Mouse (Mus musculus) heart, embryonic 15.5 days (tissue): Measurements from ENCODE around the gene Bag2. TPM values are rescaled to one million over a fixed set of nuclear protein-coding genes. Genes with fewer than 3 reads are reported as not detected.

Experiments
- ATAC-seq: fragments of 200-750 bp; cut with Nextera tagmentation; replicated peaks from 2 replicates; pipeline ENCODE4 v1.8.0; 2017; ENCODE audit warnings: low read depth, moderate TSS enrichment; ENCODE audit not compliant: insufficient number of reproducible peaks, insufficient read depth, low FRiP score
- H3K27ac ChIP-seq: fragments of 300-500 bp; sonication (generic); 2 replicates; pipeline ENCODE4 v1.5.1; 2015; ENCODE audit warnings: mild to moderate bottlenecking, inconsistent platforms
- H3K27me3 ChIP-seq: fragments of 300-500 bp; sonication (generic); 2 replicates; pipeline ENCODE4 v1.6.1; 2015; ENCODE audit warnings: inconsistent platforms
- H3K36me3 ChIP-seq: fragments of 300-500 bp; sonication (generic); 2 replicates; pipeline ENCODE4 v1.6.1; 2015; ENCODE audit warnings: mild to moderate bottlenecking, inconsistent platforms
- H3K4me1 ChIP-seq: fragments of 300-500 bp; sonication (generic); replicated peaks from 2 replicates; pipeline ENCODE4 v1.6.1; 2015; ENCODE audit warnings: inconsistent platforms
- H3K4me2 ChIP-seq: fragments of 300-500 bp; sonication (generic); 2 replicates; pipeline ENCODE4 v1.6.1; 2015; ENCODE audit warnings: inconsistent platforms, mild to moderate bottlenecking, moderate library complexity
- H3K4me3 ChIP-seq: fragments of 300-500 bp; sonication (generic); 2 replicates; pipeline ENCODE4 v1.5.1; 2015; ENCODE audit warnings: mild to moderate bottlenecking, inconsistent platforms
- H3K9ac ChIP-seq: fragments of 300-500 bp; sonication (generic); 2 replicates; pipeline ENCODE4 v1.6.1; 2015; ENCODE audit warnings: mild to moderate bottlenecking, inconsistent platforms
- H3K9me3 ChIP-seq: fragments of 300-500 bp; sonication (generic); replicated peaks from 2 replicates; pipeline ENCODE4 v1.6.1; 2016; ENCODE audit warnings: inconsistent platforms
- WGBS: fragments of 180-500 bp; shearing (Covaris S2); methylation state at CpG from one replicate; pipeline ENCODE4 v1.1.7; 2015; ENCODE audit warnings: mixed read lengths; 5-methylcytosine and 5-hydroxymethylcytosine counted together
- polyA plus RNA-seq: library from polyadenylated mRNA; unstranded; fragments of >200 nt; fragmentation: Nextera tagmentation; extraction: Ambion mirVana; gene quantifications from 2 replicates; pipeline ENCODE4 v1.2.1, GENCODE M21; 2015

Bag2 gene
- polyA plus RNA-seq, 1 experiment from 2014 or later = 76.3 TPM

- WGBS = 82% methylated on average over 6 of the region's 6 CpGs
- Histone ChIP-seq H3K36me3 (peaks cover 48% of the 10 kb centered on the region), H3K4me1 (peaks cover 4% of the 10 kb centered on the region), H3K9me3 (no peaks in the 10 kb centered on the region), H3K9ac (no peak overlapping the region), H3K4me2 (no peak overlapping the region), H3K27ac (no peak overlapping the region), H3K4me3 (no peak overlapping the region), H3K27me3 (no peaks in the 10 kb centered on the region)
- ATAC-seq = no peak
Measured at GRCm38 (mm10) chr1:33724516-33724915, 33.1 kb downstream of the Bag2 start.

GRCm38 (mm10) chr1:33721020-33721419 lies 36.6 kb downstream of the Bag2 start:
- 76% methylated on average over 7 of the region's 7 CpGs for WGBS
- no peak overlapping the region for H3K9ac ChIP-seq
- H3K4me1 ChIP-seq = peaks cover 4% of the 10 kb centered on the region
- H3K27me3 ChIP-seq = no peaks in the 10 kb centered on the region
- H3K4me3 ChIP-seq = no peak overlapping the region
- peak overlapping the region; percentile 88 for H3K4me2 ChIP-seq
- H3K27ac ChIP-seq = no peak overlapping the region
- no peak for ATAC-seq
- H3K36me3 ChIP-seq = peaks cover 33% of the 10 kb centered on the region
- H3K9me3 ChIP-seq = no peaks in the 10 kb centered on the region

DNA sequence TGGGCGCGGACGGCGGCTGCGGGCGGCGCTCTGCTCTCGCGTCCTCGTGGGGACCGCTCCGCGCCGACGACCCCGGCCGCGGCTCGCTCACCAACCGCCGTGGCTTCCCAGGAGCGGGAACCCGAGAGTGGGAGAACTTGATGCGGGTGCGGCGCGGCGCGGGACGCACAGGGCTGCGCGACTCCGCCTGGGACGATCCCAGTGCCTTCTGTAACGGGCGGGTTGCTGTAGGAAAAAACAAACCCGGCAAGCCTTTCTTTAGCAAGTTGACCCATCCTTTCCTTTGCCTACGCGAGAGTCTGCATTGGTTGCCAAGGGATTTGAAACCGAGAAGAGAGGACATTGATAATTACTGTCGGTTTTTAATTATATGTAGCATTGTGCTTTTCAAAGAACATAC lies 37.4 kb downstream of the Bag2 start:
- peaks cover 27% of the 10 kb centered on the region for H3K36me3 ChIP-seq
- peak overlapping the region; percentile 85 for H3K27ac ChIP-seq
- H3K4me2 ChIP-seq = peak overlapping the region; percentile 88
- peak; percentile 19; the same call in 1 of the 2 replicates for ATAC-seq
- H3K9me3 ChIP-seq = no peaks in the 10 kb centered on the region
- peak overlapping the region; percentile 89 for H3K9ac ChIP-seq
- no peaks in the 10 kb centered on the region for H3K27me3 ChIP-seq
- peaks cover 4% of the 10 kb centered on the region for H3K4me1 ChIP-seq
- under 1% methylated on average over 39 of the region's 41 CpGs for WGBS
- peak overlapping the region; percentile 92 for H3K4me3 ChIP-seq

- peak within 1 kb of the TSS; percentile 85 for H3K27ac ChIP-seq
- WGBS = under 1% methylated on average over 54 of the region's 54 CpGs
- no peaks in the 10 kb centered on the region for H3K9me3 ChIP-seq
- peak within 1 kb of the TSS; percentile 88 for H3K4me2 ChIP-seq
- no peaks in the 10 kb centered on the region for H3K27me3 ChIP-seq
- peaks cover 4% of the 10 kb centered on the region for H3K4me1 ChIP-seq
- peaks cover 23% of the 10 kb centered on the region for H3K36me3 ChIP-seq
- peak within 1 kb of the TSS; percentile 89 for H3K9ac ChIP-seq
- peak; percentile 88 for ATAC-seq
- peak within 1 kb of the TSS; percentile 92 for H3K4me3 ChIP-seq
Measured at GRCm38 (mm10) chr1:33719733-33720225, 37.8 kb downstream of the Bag2 start, which contains the start of gene Rab23. Rab23 (plus strand) TSS chr1:33719887.

GRCm38 (mm10) chr1:33717636-33718035 lies 40.0 kb downstream of the Bag2 start:
- 85% methylated on average over 1 of the region's 1 CpGs for WGBS
- no peak for ATAC-seq
- Histone ChIP-seq H3K9me3 (no peaks in the 10 kb centered on the region), H3K4me1 (peaks cover 4% of the 10 kb centered on the region), H3K4me3 (no peak overlapping the region), H3K4me2 (no peak overlapping the region), H3K27me3 (no peaks in the 10 kb centered on the region), H3K36me3 (0 out of 2 replicates have a peak, but pooled peaks cover 7% of the 10 kb centered on the region), H3K9ac (no peak overlapping the region), H3K27ac (no peak overlapping the region)

GRCm38 (mm10) chr1:33714796-33715195 lies 42.8 kb downstream of the Bag2 start:
- H3K27me3 ChIP-seq = no peaks in the 10 kb centered on the region
- H3K27ac ChIP-seq = no peak overlapping the region
- H3K36me3 ChIP-seq = no peaks in the 10 kb centered on the region
- 6% methylated on average over 10 of the region's 10 CpGs for WGBS
- peak overlapping the region; percentile 33; the same call in 1 of the 2 replicates for H3K4me2 ChIP-seq
- no peaks in the 10 kb centered on the region for H3K4me1 ChIP-seq
- no peak overlapping the region for H3K9ac ChIP-seq
- no peaks in the 10 kb centered on the region for H3K9me3 ChIP-seq
- no peak overlapping the region for H3K4me3 ChIP-seq
- ATAC-seq = no peak

GRCm38 (mm10) chr1:33712026-33712425 lies 45.6 kb downstream of the Bag2 start:
- Histone ChIP-seq H3K27me3 (no peaks in the 10 kb centered on the region), H3K4me2 (no peak overlapping the region), H3K9ac (no peak overlapping the region), H3K4me3 (no peak overlapping the region), H3K27ac (no peak overlapping the region), H3K4me1 (no peaks in the 10 kb centered on the region), H3K36me3 (no peaks in the 10 kb centered on the region), H3K9me3 (no peaks in the 10 kb centered on the region)
- no peak for ATAC-seq
- 82% methylated on average over 5 of the region's 5 CpGs for WGBS

GRCm38 (mm10) chr1:33709615-33710014 lies 48.0 kb downstream of the Bag2 start:
- H3K9ac ChIP-seq = no peak overlapping the region

GRCm38 (mm10) chr1:33701244-33701643 lies 56.4 kb downstream of the Bag2 start:
- Histone ChIP-seq H3K4me1 (no peaks in the 10 kb centered on the region), H3K4me3 (no peak overlapping the region), H3K36me3 (no peaks in the 10 kb centered on the region), H3K27me3 (no peaks in the 10 kb centered on the region), H3K4me2 (no peak overlapping the region), H3K9ac (no peak overlapping the region), H3K9me3 (no peaks in the 10 kb centered on the region), H3K27ac (no peak overlapping the region)
- ATAC-seq = no peak
- WGBS = 80% methylated on average over 3 of the region's 3 CpGs

More at GRCm38 (mm10) chr1:33709615-33710014, 48.0 kb downstream of the Bag2 start:
- no peaks in the 10 kb centered on the region for H3K27me3 ChIP-seq
- H3K4me2 ChIP-seq = no peak overlapping the region
- no peaks in the 10 kb centered on the region for H3K4me1 ChIP-seq
- no peak for ATAC-seq
- no peaks in the 10 kb centered on the region for H3K36me3 ChIP-seq
- no peaks in the 10 kb centered on the region for H3K9me3 ChIP-seq
- 40% methylated on average over 2 of the region's 2 CpGs for WGBS
- H3K27ac ChIP-seq = no peak overlapping the region
- no peak overlapping the region for H3K4me3 ChIP-seq

DNA sequence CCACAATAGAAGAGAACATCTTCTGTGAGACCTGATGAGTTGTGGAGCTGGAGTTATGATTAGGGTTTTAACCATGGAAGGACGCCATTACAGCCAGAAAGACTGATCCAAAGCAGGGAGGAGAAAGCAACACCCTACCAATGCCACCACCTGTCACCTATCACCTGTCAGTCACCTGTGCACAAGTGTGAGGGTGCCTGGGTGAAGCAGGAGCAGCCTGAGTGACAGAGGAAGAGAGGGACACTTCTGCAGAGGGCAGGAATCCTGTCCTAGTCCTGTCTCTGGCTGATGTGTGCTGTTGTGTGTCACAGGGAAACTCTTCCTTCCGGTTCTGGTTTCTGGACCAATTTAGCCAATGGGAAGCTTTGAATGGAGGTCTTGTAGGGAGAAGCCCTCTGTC lies 61.6 kb downstream of the Bag2 start:
- Histone ChIP-seq H3K4me2 (no peak overlapping the region), H3K27me3 (no peaks in the 10 kb centered on the region), H3K9me3 (no peaks in the 10 kb centered on the region), H3K4me1 (no peaks in the 10 kb centered on the region), H3K27ac (no peak overlapping the region), H3K9ac (no peak overlapping the region), H3K36me3 (no peaks in the 10 kb centered on the region), H3K4me3 (no peak overlapping the region)
- ATAC-seq = no peak
- WGBS = 82% methylated on average over 2 of the region's 2 CpGs
